Mouse (Mus musculus) layer of hippocampus, adult 8-10 months (tissue): ENCODE measurements at regions not wholly inside any gene's neighbourhood (a gene's known extent, or its start where the extent isn't known, plus 50 kb on each side); places are given as distances from the start of the nearest gene placed in this dataset.

Experiments
- DNase-seq, 2 experiments: peaks; one replicate each; pipeline ENCODE4 v3.0.0; 2022; ENCODE audit warnings: low spot score in 2 of 2

GRCm38 (mm10) chr3:19385675-19386074, 242.8 kb downstream of the 1700064H15Rik start:
- no peak for DNase-seq

- no peak for DNase-seq
These were observed 259.5 kb downstream of the 1700064H15Rik start for GRCm38 (mm10) chr3:19368998-19369397.

- DNase-seq = no peak
These were observed 260.7 kb downstream of the 1700064H15Rik start for GRCm38 (mm10) chr3:19367761-19368160.
